Mouse (Mus musculus): ENCODE results near the gene Cab39.

GRCm38 (mm10) chr1:85746511-85746910, 46.7 kb upstream of the Cab39 start:
- TF ChIP-seq EP300 (IDR thresholded peaks at IDR 0.05; ENCODE audit: low read depth), result no peak
- TF ChIP-seq CTCF (IDR thresholded peaks at IDR 0.05; ENCODE audit: low read depth), result no peak

Data from liver, embryonic 14.5 days (tissue).